22 mouse cellular contexts compared by ENCODE assay signal in genomic region chr6:128259252-128259651, GRCm38 (mm10). TPM values are rescaled to one million over a fixed set of nuclear protein-coding genes. Genes with fewer than 3 reads are reported as not detected.
"Had no signal": no experiment of that assay in that cellular context is flagged by ENCODE, and none has a peak within 500 bp of the region (broad histone marks: within the 10 kb centered on the region; RNA-seq: fewer than 3 reads in every experiment).

No protein-coding gene starts in this region.

- H3K9me3 ChIP-seq: heart, embryonic 10.5 days; heart, embryonic 12.5 days; hindbrain, embryonic 13.5 days; hindbrain, embryonic 15.5 days; kidney, embryonic 15.5 days; limb, embryonic 13.5 days; liver, embryonic 13.5 days; liver, embryonic 15.5 days had no signal

- H3K9ac ChIP-seq: heart, embryonic 12.5 days; hindbrain, embryonic 13.5 days; hindbrain, embryonic 15.5 days; kidney, embryonic 15.5 days; limb, embryonic 13.5 days; liver, embryonic 13.5 days; liver, embryonic 15.5 days had no signal

- ATAC-seq: hindbrain, postnatal 0 days; intestine, embryonic 16.5 days had no signal

- H3K36me3 ChIP-seq: heart, embryonic 10.5 days; heart, embryonic 12.5 days; hindbrain, embryonic 13.5 days; hindbrain, embryonic 15.5 days; kidney, embryonic 15.5 days; limb, embryonic 13.5 days; liver, embryonic 13.5 days; liver, embryonic 15.5 days had no signal

- H3K4me3 ChIP-seq: heart, embryonic 10.5 days; heart, embryonic 12.5 days; hindbrain, embryonic 13.5 days; hindbrain, embryonic 15.5 days; kidney, embryonic 15.5 days; limb, embryonic 13.5 days; liver, embryonic 13.5 days; liver, embryonic 15.5 days had no signal

- DNase-seq: gastrocnemius, postnatal 14 days; gastrocnemius, postnatal 36 days; heart, postnatal 10 days; kidney, adult 11 months; kidney, adult 2 months; kidney, adult 9 months; kidney, postnatal 14 days; kidney, postnatal 36 days; liver; liver, embryonic 13.5 days had no signal

- H3K4me1 ChIP-seq: hindbrain, embryonic 13.5 days; hindbrain, embryonic 15.5 days; kidney, embryonic 15.5 days; liver, embryonic 13.5 days; liver, embryonic 15.5 days had no signal

- H3K4me2 ChIP-seq: heart, embryonic 12.5 days; hindbrain, embryonic 13.5 days; hindbrain, embryonic 15.5 days; kidney, embryonic 15.5 days; limb, embryonic 13.5 days; liver, embryonic 11.5 days; liver, embryonic 13.5 days; liver, embryonic 15.5 days had no signal

- H3K27me3 ChIP-seq: heart, embryonic 12.5 days; hindbrain, embryonic 13.5 days; hindbrain, embryonic 15.5 days; kidney, embryonic 15.5 days; limb, embryonic 13.5 days; liver, embryonic 13.5 days; liver, embryonic 15.5 days had no signal

- H3K27ac ChIP-seq: heart, embryonic 10.5 days; hindbrain, embryonic 13.5 days; hindbrain, embryonic 15.5 days; hindbrain, postnatal 0 days; kidney, embryonic 15.5 days; kidney, postnatal 0 days; limb, embryonic 13.5 days; liver, embryonic 13.5 days; liver, embryonic 15.5 days had no signal

RNA-seq across cellular contexts. Expression of gene Tead4, which starts 41.4 kb away (rescaled TPM):
- total RNA-seq: hematopoietic stem cell, adult 5-6 weeks had no signal
